22 mouse cellular contexts compared by ENCODE assay signal in genomic region chr14:118629649-118630048, GRCm38 (mm10).
DNase-seq lines count a peak whose midpoint lies in the region; ATAC-seq and TF ChIP-seq lines count a peak whose summit lies in the region.
"Had no signal": no experiment of that assay in that cellular context is flagged by ENCODE, and none has a peak within 500 bp of the region (broad histone marks: within the 10 kb centered on the region; RNA-seq: fewer than 3 reads in every experiment).

No protein-coding gene starts in this region.

- no peak overlapping the region for H3K4me3 ChIP-seq in liver, embryonic 15.5 days (replicated peaks)
- no peak overlapping the region for H3K4me3 ChIP-seq in liver, postnatal 0 days (ENCODE audit: low read depth, low read length)
- no peak overlapping the region for H3K4me3 ChIP-seq in lung, postnatal 0 days (ENCODE audit: low read depth, low read length)
- no peak overlapping the region for H3K4me3 ChIP-seq in neural tube, embryonic 13.5 days
- H3K4me3 ChIP-seq in neural tube, embryonic 15.5 days (replicated peaks): no peak overlapping the region

- H3K27me3 ChIP-seq in liver, embryonic 15.5 days: no peaks in the 10 kb centered on the region
- no peaks in the 10 kb centered on the region for H3K27me3 ChIP-seq in liver, postnatal 0 days (ENCODE audit: insufficient read depth, low read length)
- no peaks in the 10 kb centered on the region for H3K27me3 ChIP-seq in lung, postnatal 0 days (replicated peaks; ENCODE audit: insufficient read depth, low read length)
- H3K27me3 ChIP-seq in neural tube, embryonic 13.5 days: no peaks in the 10 kb centered on the region
- no peaks in the 10 kb centered on the region for H3K27me3 ChIP-seq in neural tube, embryonic 15.5 days (replicated peaks)
- H3K27me3 ChIP-seq: CH12.LX, Patski had no signal

- DNase-seq in liver, postnatal 0 days: no peak
- DNase-seq in lung, postnatal 0 days (ENCODE audit: low spot score): no peak
- no peak for DNase-seq in lung, postnatal 36 days
- no peak for DNase-seq in left cerebral cortex, adult 11 months (ENCODE audit: low spot score)
- DNase-seq: adrenal gland, adult 2 months; adrenal gland, adult 8-10 months; adrenal gland, postnatal 10 days; adrenal gland, postnatal 14 days; adrenal gland, postnatal 25 days; adrenal gland, postnatal 36 days; B cell, adult 2 months; cerebellum, adult 11 months; cerebellum, adult 11-12 months had no signal

- 0 out of 2 replicates have a peak, but pooled peaks have one; percentile 18 for ATAC-seq in liver, embryonic 15.5 days (ENCODE audit: insufficient read depth)
- no peak for ATAC-seq in liver, postnatal 0 days
- ATAC-seq in lung, postnatal 0 days: peak; percentile 53
- ATAC-seq in neural tube, embryonic 13.5 days (ENCODE audit: low read depth): 0 out of 2 replicates have a peak, but pooled peaks have one; percentile 59
- ATAC-seq in neural tube, embryonic 15.5 days (ENCODE audit: low FRiP score): no peak
- ATAC-seq in megakaryocyte-erythroid progenitor cell, adult 5-6 weeks (replicated peaks; ENCODE audit: low FRiP score, low TSS enrichment, poor library complexity, severe bottlenecking): 0 out of 2 replicates have a peak, but pooled peaks have one; percentile 27
- ATAC-seq: activated CD4-positive, CD25-positive, alpha-beta regulatory T cell, adult 4 months; CD4-positive, CD25-positive, alpha-beta regulatory T cell, adult 4 months; Patski had no signal

- 70% methylated on average over 8 of the region's 8 CpGs for WGBS in liver, embryonic 15.5 days (ENCODE audit: insufficient replicate concordance)
- WGBS in liver, postnatal 0 days (ENCODE audit: insufficient replicate concordance): 81% methylated on average over 8 of the region's 8 CpGs
- 63% methylated on average over 8 of the region's 8 CpGs for WGBS in lung, postnatal 0 days
- WGBS in neural tube, embryonic 13.5 days: 59% methylated on average over 8 of the region's 8 CpGs
- WGBS in neural tube, embryonic 15.5 days: 59% methylated on average over 8 of the region's 8 CpGs

- H3K9me3 ChIP-seq in liver, embryonic 15.5 days (replicated peaks): no peaks in the 10 kb centered on the region
- no peaks in the 10 kb centered on the region for H3K9me3 ChIP-seq in liver, postnatal 0 days (ENCODE audit: low read length)
- no peaks in the 10 kb centered on the region for H3K9me3 ChIP-seq in lung, postnatal 0 days (ENCODE audit: low read length)
- H3K9me3 ChIP-seq in neural tube, embryonic 13.5 days: no peaks in the 10 kb centered on the region
- H3K9me3 ChIP-seq in neural tube, embryonic 15.5 days (replicated peaks): no peaks in the 10 kb centered on the region
- H3K9me3 ChIP-seq: G1E had no signal

- TF ChIP-seq CTCF in liver, postnatal 0 days (IDR thresholded peaks at IDR 0.05; ENCODE audit: low read depth): no peak
- no peak for TF ChIP-seq CTCF in lung, postnatal 0 days (IDR thresholded peaks at IDR 0.05)

- no peak overlapping the region for H3K27ac ChIP-seq in liver, embryonic 15.5 days (replicated peaks)
- no peak overlapping the region for H3K27ac ChIP-seq in liver, postnatal 0 days (ENCODE audit: low read depth)
- H3K27ac ChIP-seq in lung, postnatal 0 days (ENCODE audit: low read length): no peak overlapping the region
- H3K27ac ChIP-seq in neural tube, embryonic 13.5 days (replicated peaks): no peak overlapping the region
- no peak overlapping the region for H3K27ac ChIP-seq in neural tube, embryonic 15.5 days (replicated peaks)

- H3K4me2 ChIP-seq in liver, embryonic 15.5 days: no peak overlapping the region
- H3K4me2 ChIP-seq in liver, postnatal 0 days (ENCODE audit: low read depth, low read length): no peak overlapping the region
- no peak overlapping the region for H3K4me2 ChIP-seq in lung, postnatal 0 days (replicated peaks; ENCODE audit: low read depth, low read length)
- no peak overlapping the region for H3K4me2 ChIP-seq in neural tube, embryonic 13.5 days
- H3K4me2 ChIP-seq in neural tube, embryonic 15.5 days: no peak overlapping the region

- TF ChIP-seq EP300 in liver, postnatal 0 days (IDR thresholded peaks at IDR 0.05; ENCODE audit: low read depth): no peak
- TF ChIP-seq EP300 in lung, postnatal 0 days (IDR thresholded peaks at IDR 0.05): no peak

- no peak overlapping the region for H3K9ac ChIP-seq in liver, embryonic 15.5 days
- no peak overlapping the region for H3K9ac ChIP-seq in liver, postnatal 0 days (replicated peaks)
- H3K9ac ChIP-seq in lung, postnatal 0 days (replicated peaks; ENCODE audit: low read depth): no peak overlapping the region
- H3K9ac ChIP-seq in neural tube, embryonic 13.5 days: no peak overlapping the region
- H3K9ac ChIP-seq in neural tube, embryonic 15.5 days (replicated peaks): no peak overlapping the region

- no peaks in the 10 kb centered on the region for H3K4me1 ChIP-seq in liver, embryonic 15.5 days (replicated peaks)
- no peaks in the 10 kb centered on the region for H3K4me1 ChIP-seq in liver, postnatal 0 days (ENCODE audit: insufficient read depth)
- no peaks in the 10 kb centered on the region for H3K4me1 ChIP-seq in lung, postnatal 0 days (ENCODE audit: insufficient read depth, low read depth, low read length)
- peaks cover 6% of the 10 kb centered on the region; the same call in 1 of the 2 replicates for H3K4me1 ChIP-seq in neural tube, embryonic 13.5 days (replicated peaks)
- H3K4me1 ChIP-seq in neural tube, embryonic 15.5 days: peaks cover 3% of the 10 kb centered on the region; the same call in 1 of the 2 replicates

- 0 out of 2 replicates have a peak, but pooled peaks cover 4% of the 10 kb centered on the region for H3K36me3 ChIP-seq in liver, embryonic 15.5 days (replicated peaks)
- no peaks in the 10 kb centered on the region for H3K36me3 ChIP-seq in liver, postnatal 0 days (replicated peaks; ENCODE audit: insufficient read depth, low read length)
- no peaks in the 10 kb centered on the region for H3K36me3 ChIP-seq in lung, postnatal 0 days (ENCODE audit: insufficient read depth, low read length)
- H3K36me3 ChIP-seq in neural tube, embryonic 13.5 days: no peaks in the 10 kb centered on the region
- H3K36me3 ChIP-seq in neural tube, embryonic 15.5 days: no peaks in the 10 kb centered on the region

Comparison
In these comparisons a context has a peak if more than half of its experiments do, and no peak if none do; other contexts are left out.
1. ATAC-seq: peak in liver, embryonic 15.5 days (single experiment), lung, postnatal 0 days (single experiment), neural tube, embryonic 13.5 days (single experiment) and megakaryocyte-erythroid progenitor cell, adult 5-6 weeks (single experiment); none in liver, postnatal 0 days (single experiment) and neural tube, embryonic 15.5 days (single experiment).